Mouse (Mus musculus) heart, embryonic 15.5 days (tissue): ENCODE results near the gene Slc7a10. TPM values are rescaled to one million over a fixed set of nuclear protein-coding genes. Genes with fewer than 3 reads are reported as not detected.
A peak's percentile ranks its signal among the peaks of the same experiment; 100 is the strongest.

Experiments used
- ATAC-seq: fragments of 200-750 bp; cut with Nextera tagmentation; replicated peaks from 2 replicates; pipeline ENCODE4 v1.8.0; 2017; ENCODE audit warnings: low read depth, moderate TSS enrichment; ENCODE audit not compliant: insufficient number of reproducible peaks, insufficient read depth, low FRiP score
- H3K27ac ChIP-seq: fragments of 300-500 bp; sonication (generic); 2 replicates; pipeline ENCODE4 v1.5.1; 2015; ENCODE audit warnings: mild to moderate bottlenecking, inconsistent platforms
- H3K27me3 ChIP-seq: fragments of 300-500 bp; sonication (generic); 2 replicates; pipeline ENCODE4 v1.6.1; 2015; ENCODE audit warnings: inconsistent platforms
- H3K36me3 ChIP-seq: fragments of 300-500 bp; sonication (generic); 2 replicates; pipeline ENCODE4 v1.6.1; 2015; ENCODE audit warnings: mild to moderate bottlenecking, inconsistent platforms
- H3K4me1 ChIP-seq: fragments of 300-500 bp; sonication (generic); replicated peaks from 2 replicates; pipeline ENCODE4 v1.6.1; 2015; ENCODE audit warnings: inconsistent platforms
- H3K4me2 ChIP-seq: fragments of 300-500 bp; sonication (generic); 2 replicates; pipeline ENCODE4 v1.6.1; 2015; ENCODE audit warnings: inconsistent platforms, mild to moderate bottlenecking, moderate library complexity
- H3K4me3 ChIP-seq: fragments of 300-500 bp; sonication (generic); 2 replicates; pipeline ENCODE4 v1.5.1; 2015; ENCODE audit warnings: mild to moderate bottlenecking, inconsistent platforms
- H3K9ac ChIP-seq: fragments of 300-500 bp; sonication (generic); 2 replicates; pipeline ENCODE4 v1.6.1; 2015; ENCODE audit warnings: mild to moderate bottlenecking, inconsistent platforms
- H3K9me3 ChIP-seq: fragments of 300-500 bp; sonication (generic); replicated peaks from 2 replicates; pipeline ENCODE4 v1.6.1; 2016; ENCODE audit warnings: inconsistent platforms
- WGBS: fragments of 180-500 bp; shearing (Covaris S2); methylation state at CpG from one replicate; pipeline ENCODE4 v1.1.7; 2015; ENCODE audit warnings: mixed read lengths; 5-methylcytosine and 5-hydroxymethylcytosine counted together
- polyA plus RNA-seq: library from polyadenylated mRNA; unstranded; fragments of >200 nt; fragmentation: Nextera tagmentation; extraction: Ambion mirVana; gene quantifications from 2 replicates; pipeline ENCODE4 v1.2.1, GENCODE M21; 2015

Gene Slc7a10
- polyA plus RNA-seq, 1 experiment from 2014 or later, result 1.6 TPM

- Histone ChIP-seq H3K4me3 (no peak overlapping the region), H3K9me3 (no peaks in the 10 kb centered on the region), H3K27ac (no peak overlapping the region), H3K4me1 (no peaks in the 10 kb centered on the region), H3K27me3 (peaks cover 7% of the 10 kb centered on the region; the same call in 1 of the 2 replicates), H3K4me2 (no peak overlapping the region), H3K36me3 (no peaks in the 10 kb centered on the region), H3K9ac (no peak overlapping the region)
- 45% methylated on average over 12 of the region's 12 CpGs for WGBS
- no peak for ATAC-seq
These were observed 31.7 kb upstream of the Slc7a10 start for GRCm38 (mm10) chr7:35154449-35154848.

GRCm38 (mm10) chr7:35156561-35157477, 29.4 kb upstream of the Slc7a10 start:
- ATAC-seq, result no peak; the same call in 1 of the 2 replicates
- Histone ChIP-seq H3K36me3 (no peaks in the 10 kb centered on the region), H3K9ac (no peak overlapping the region), H3K27me3 (peaks cover 7% of the 10 kb centered on the region; the same call in 1 of the 2 replicates), H3K4me1 (no peaks in the 10 kb centered on the region), H3K4me3 (no peak overlapping the region), H3K9me3 (no peaks in the 10 kb centered on the region), H3K27ac (no peak overlapping the region), H3K4me2 (no peak overlapping the region)
- 56% methylated on average over 16 of the region's 16 CpGs for WGBS

DNA sequence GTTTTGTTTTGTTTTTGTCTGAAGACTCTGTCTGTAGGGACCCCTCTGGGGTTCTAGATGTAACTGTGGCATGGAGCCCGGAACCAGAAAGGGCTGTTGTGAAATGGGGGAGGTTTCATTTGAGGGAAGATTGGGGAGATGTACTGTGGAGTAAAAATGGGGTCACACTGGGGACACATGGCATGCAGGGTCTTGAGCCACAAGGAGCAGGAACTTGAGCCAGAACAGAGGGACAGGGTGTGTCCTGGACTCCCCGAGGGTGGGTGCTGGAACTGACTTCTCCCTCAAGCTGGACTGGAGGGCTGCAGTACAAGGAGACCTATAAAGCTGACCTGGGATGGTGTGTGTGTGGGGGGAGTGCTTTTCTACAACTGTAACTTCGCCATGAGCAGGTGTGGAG, 28.7 kb upstream of the Slc7a10 start:
- no peak overlapping the region for H3K4me3 ChIP-seq
- 62% methylated on average over 3 of the region's 3 CpGs for WGBS
- H3K4me2 ChIP-seq, result no peak overlapping the region
- no peaks in the 10 kb centered on the region for H3K9me3 ChIP-seq
- H3K9ac ChIP-seq, result no peak overlapping the region
- ATAC-seq, result no peak
- H3K36me3 ChIP-seq, result no peaks in the 10 kb centered on the region
- no peak overlapping the region for H3K27ac ChIP-seq
- peaks cover 7% of the 10 kb centered on the region; the same call in 1 of the 2 replicates for H3K27me3 ChIP-seq
- H3K4me1 ChIP-seq, result no peaks in the 10 kb centered on the region

DNA sequence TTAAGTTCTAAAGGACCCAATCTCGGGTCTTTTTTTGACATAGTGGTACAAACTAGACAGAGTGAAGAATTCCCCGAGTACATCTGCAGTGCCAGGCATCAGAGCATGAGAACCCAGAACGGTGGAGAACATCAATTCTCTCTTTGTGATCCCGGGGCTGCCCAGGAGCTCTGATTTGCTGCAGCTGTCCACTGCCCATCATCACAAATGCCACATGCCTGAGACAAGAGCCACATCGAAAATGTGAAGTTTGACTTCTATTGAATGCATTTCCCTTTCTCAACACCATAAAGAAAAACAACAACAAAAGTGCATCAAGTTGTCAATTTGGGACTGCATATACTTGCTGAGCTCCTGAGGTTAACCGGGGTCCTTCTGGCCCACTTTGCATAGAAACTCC, 23.7 kb upstream of the Slc7a10 start:
- Histone ChIP-seq H3K4me3 (no peak overlapping the region), H3K36me3 (no peaks in the 10 kb centered on the region), H3K4me1 (no peaks in the 10 kb centered on the region), H3K27me3 (peaks cover 17% of the 10 kb centered on the region; the same call in 1 of the 2 replicates), H3K4me2 (no peak overlapping the region), H3K9ac (no peak overlapping the region), H3K27ac (no peak overlapping the region), H3K9me3 (no peaks in the 10 kb centered on the region)
- 65% methylated on average over 6 of the region's 6 CpGs for WGBS
- no peak for ATAC-seq

- Histone ChIP-seq H3K9me3 (no peaks in the 10 kb centered on the region), H3K4me1 (no peaks in the 10 kb centered on the region), H3K36me3 (no peaks in the 10 kb centered on the region), H3K9ac (no peak overlapping the region), H3K4me2 (no peak overlapping the region), H3K4me3 (no peak overlapping the region), H3K27ac (no peak overlapping the region), H3K27me3 (0 out of 2 replicates have a peak, but pooled peaks cover 13% of the 10 kb centered on the region)
- ATAC-seq, result no peak
- WGBS, result 52% methylated on average over 7 of the region's 7 CpGs
These were observed 22.6 kb upstream of the Slc7a10 start for GRCm38 (mm10) chr7:35163600-35163999.

- no peaks in the 10 kb centered on the region for H3K9me3 ChIP-seq
- no peak overlapping the region for H3K4me2 ChIP-seq
- 71% methylated on average over 6 of the region's 6 CpGs for WGBS
These were observed 22.1 kb upstream of the Slc7a10 start for GRCm38 (mm10) chr7:35164131-35164530.

DNA sequence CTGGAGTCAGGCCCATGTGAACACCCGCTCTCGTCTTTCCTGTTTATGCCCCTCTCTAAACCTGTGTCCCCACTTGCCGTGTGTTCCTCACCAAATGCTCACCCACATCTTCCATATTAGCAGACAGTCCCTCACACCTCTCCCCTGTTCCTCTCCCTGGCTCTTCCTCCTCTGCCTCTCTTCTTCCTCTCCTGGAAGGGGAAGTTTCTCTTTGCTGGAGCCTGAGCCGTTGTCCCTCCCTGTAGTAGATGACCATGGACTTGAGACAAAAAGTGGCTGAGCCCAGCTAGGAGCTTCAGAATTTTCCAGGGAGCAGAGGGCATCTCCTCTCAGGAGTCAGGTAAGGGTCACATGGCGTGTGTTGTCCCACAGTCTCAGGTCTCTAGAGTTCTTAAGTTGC, 19.2 kb upstream of the Slc7a10 start:
- Histone ChIP-seq H3K9ac (no peak overlapping the region), H3K27me3 (peaks cover 32% of the 10 kb centered on the region), H3K4me3 (no peak overlapping the region), H3K9me3 (no peaks in the 10 kb centered on the region), H3K27ac (no peak overlapping the region), H3K4me2 (no peak overlapping the region), H3K4me1 (0 out of 2 replicates have a peak, but pooled peaks cover 2% of the 10 kb centered on the region), H3K36me3 (no peaks in the 10 kb centered on the region)
- ATAC-seq, result no peak
- 77% methylated on average over 5 of the region's 5 CpGs for WGBS

More at GRCm38 (mm10) chr7:35164131-35164530, 22.1 kb upstream of the Slc7a10 start:
- H3K27me3 ChIP-seq, result 0 out of 2 replicates have a peak, but pooled peaks cover 13% of the 10 kb centered on the region
- no peak overlapping the region for H3K27ac ChIP-seq
- no peak overlapping the region for H3K4me3 ChIP-seq
- no peaks in the 10 kb centered on the region for H3K36me3 ChIP-seq
- ATAC-seq, result no peak
- no peaks in the 10 kb centered on the region for H3K4me1 ChIP-seq
- H3K9ac ChIP-seq, result no peak overlapping the region

DNA sequence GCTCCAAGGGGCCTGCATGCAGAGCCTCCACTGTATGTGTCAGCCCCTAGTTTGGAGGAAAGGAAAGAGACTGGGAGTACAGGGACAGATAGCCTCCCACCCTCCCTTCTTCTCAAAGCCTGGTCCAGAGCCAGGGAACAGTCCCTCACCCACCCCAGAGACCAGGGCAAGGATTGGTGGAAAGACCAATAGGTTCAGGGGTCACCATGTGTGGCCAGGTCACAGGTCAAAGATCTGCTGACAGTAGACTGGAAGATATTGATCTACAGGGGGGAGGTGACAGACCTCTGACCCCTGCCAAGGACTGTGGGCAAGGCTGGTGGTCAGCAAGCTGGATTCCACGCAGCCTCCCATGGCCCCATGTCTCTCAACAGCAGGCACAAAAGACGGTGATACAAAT, 18.3 kb upstream of the Slc7a10 start:
- Histone ChIP-seq H3K4me1 (0 out of 2 replicates have a peak, but pooled peaks cover 6% of the 10 kb centered on the region), H3K9ac (no peak overlapping the region), H3K36me3 (no peaks in the 10 kb centered on the region), H3K4me3 (no peak overlapping the region), H3K9me3 (no peaks in the 10 kb centered on the region), H3K4me2 (no peak overlapping the region), H3K27me3 (peaks cover 40% of the 10 kb centered on the region), H3K27ac (no peak overlapping the region)
- 88% methylated on average over 2 of the region's 2 CpGs for WGBS
- ATAC-seq, result no peak

- Histone ChIP-seq H3K4me1 (0 out of 2 replicates have a peak, but pooled peaks cover 6% of the 10 kb centered on the region), H3K4me2 (no peak overlapping the region), H3K9me3 (no peaks in the 10 kb centered on the region), H3K36me3 (no peaks in the 10 kb centered on the region), H3K27me3 (peaks cover 51% of the 10 kb centered on the region), H3K27ac (no peak overlapping the region), H3K4me3 (no peak overlapping the region), H3K9ac (no peak overlapping the region)
- no peak for ATAC-seq
- WGBS, result 14% methylated on average over 6 of the region's 6 CpGs
These were observed 16.8 kb upstream of the Slc7a10 start for GRCm38 (mm10) chr7:35169341-35169740.

DNA sequence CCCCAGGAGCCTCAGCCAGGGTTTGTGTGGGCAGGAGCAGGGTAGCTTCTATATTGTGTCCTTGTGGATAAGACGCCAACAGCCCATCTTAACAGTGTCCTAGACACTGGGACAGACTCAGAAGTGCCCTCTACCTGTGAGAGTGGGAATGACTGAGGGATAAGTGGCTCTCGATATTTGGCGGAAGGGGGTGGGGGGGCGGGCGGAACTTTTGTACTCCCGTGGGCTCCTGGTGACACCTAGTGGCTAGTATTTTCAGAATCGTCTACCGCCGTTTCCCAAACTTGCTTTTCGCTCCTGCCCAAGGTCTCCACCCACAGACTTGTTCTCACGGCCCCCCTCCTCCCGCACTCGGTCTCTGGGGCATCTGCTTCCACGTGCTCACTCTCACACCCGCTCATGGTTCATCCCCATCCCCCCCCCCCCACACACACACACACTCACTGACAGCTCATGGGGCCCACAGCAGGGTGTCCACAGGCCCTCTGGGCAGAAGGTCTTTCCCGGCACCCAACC, 14.3 kb upstream of the Slc7a10 start:
- WGBS, result 5% methylated on average over 11 of the region's 16 CpGs
- H3K9ac ChIP-seq, result no peak overlapping the region

GRCm38 (mm10) chr7:35172519-35172918, 13.7 kb upstream of the Slc7a10 start:
- WGBS, result 54% methylated on average over 4 of the region's 4 CpGs
- 0 out of 2 replicates have a peak, but pooled peaks cover 6% of the 10 kb centered on the region for H3K4me1 ChIP-seq
- no peaks in the 10 kb centered on the region for H3K36me3 ChIP-seq
- H3K27ac ChIP-seq, result no peak overlapping the region
- no peak overlapping the region for H3K4me3 ChIP-seq
- no peak overlapping the region for H3K9ac ChIP-seq
- no peak overlapping the region; the same call in 1 of the 2 replicates for H3K4me2 ChIP-seq
- no peaks in the 10 kb centered on the region for H3K9me3 ChIP-seq
- no peak for ATAC-seq
- peaks cover 43% of the 10 kb centered on the region for H3K27me3 ChIP-seq

More for the DNA sequence above, 14.3 kb upstream of the Slc7a10 start:
- Histone ChIP-seq H3K27ac (no peak overlapping the region), H3K36me3 (no peaks in the 10 kb centered on the region), H3K4me2 (peak overlapping the region; percentile 53), H3K4me3 (no peak overlapping the region), H3K9me3 (no peaks in the 10 kb centered on the region), H3K27me3 (peaks cover 44% of the 10 kb centered on the region), H3K4me1 (0 out of 2 replicates have a peak, but pooled peaks cover 6% of the 10 kb centered on the region)
- ATAC-seq, result no peak; the same call in 1 of the 2 replicates
